ENCODE assay signal across 8 mouse cellular contexts in the genomic region with DNA sequence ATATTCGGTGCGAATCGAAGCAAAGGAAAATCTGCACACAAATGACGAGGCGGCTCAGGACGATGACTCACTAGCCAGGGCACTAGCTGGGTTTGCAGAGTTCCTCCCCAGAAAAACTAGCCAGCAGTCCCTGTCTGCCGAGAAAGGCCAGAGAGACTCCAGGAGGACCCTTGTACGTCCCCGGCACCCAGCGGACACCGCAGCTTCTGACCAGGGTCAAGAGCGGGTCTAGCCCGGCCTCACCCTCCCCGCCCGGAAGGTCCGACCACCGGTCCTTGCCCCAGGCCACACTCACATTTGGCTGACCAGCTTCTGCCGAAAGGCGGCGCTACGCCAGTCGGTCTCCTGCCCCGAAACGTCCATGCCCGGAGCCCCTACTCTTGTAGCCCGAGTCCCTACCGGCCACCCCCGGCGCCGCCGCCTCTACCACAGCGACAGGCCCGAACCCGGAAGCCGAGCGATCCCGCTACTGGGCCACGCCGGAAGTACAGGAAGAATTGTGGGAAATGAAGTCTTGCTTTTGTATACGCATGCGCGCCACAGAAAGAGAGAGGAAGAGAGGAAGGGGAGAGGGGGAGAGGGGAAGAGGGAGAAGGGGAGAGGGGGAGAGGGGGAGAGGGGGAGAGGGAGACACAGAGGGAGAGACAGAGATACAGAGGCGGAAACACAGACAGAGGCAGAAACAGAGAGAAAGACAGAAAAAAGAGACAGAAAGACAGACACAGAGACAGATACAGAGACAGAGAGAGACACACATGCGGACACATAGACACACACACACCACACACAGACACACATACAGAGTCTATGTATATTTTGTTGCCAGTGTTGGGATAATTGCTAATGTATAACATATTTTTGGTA. TPM values are rescaled to one million over a fixed set of nuclear protein-coding genes. Genes with fewer than 3 reads are reported as not detected.
DNase-seq lines count a peak whose midpoint lies in the region; ATAC-seq and TF ChIP-seq lines count a peak whose summit lies in the region.

No protein-coding gene starts in this region.

- peak overlapping the region; percentile 82 for H3K9ac ChIP-seq in ES-E14 (ENCODE audit: insufficient read depth, low read depth, low read length, poor library complexity, severe bottlenecking)
- peak overlapping the region; percentile 84 for H3K9ac ChIP-seq in forebrain, embryonic 16.5 days (replicated peaks; ENCODE audit: low read depth, low read length)
- H3K9ac ChIP-seq in lung, embryonic 15.5 days, result peak overlapping the region; percentile 90

- H3K4me3 ChIP-seq in ES-E14 (ENCODE audit: insufficient read depth in 1 of 2, low read depth in 1 of 2, low read length in 2 of 2, poor library complexity in 1 of 2, severe bottlenecking in 1 of 2), result peak overlapping the region; percentile 76 to 87
- peak overlapping the region; percentile 76 for H3K4me3 ChIP-seq in forebrain, embryonic 16.5 days (replicated peaks; ENCODE audit: low read length)
- peak overlapping the region; percentile 92 for H3K4me3 ChIP-seq in lung, embryonic 15.5 days

- 0 out of 2 replicates have a peak overlapping the region, but pooled peaks have one; percentile 15 for H3K27ac ChIP-seq in ES-E14 (ENCODE audit: insufficient read depth, low read depth, low read length, poor library complexity, severe bottlenecking)
- peak overlapping the region; percentile 33; the same call in 1 of the 2 replicates for H3K27ac ChIP-seq in forebrain, embryonic 16.5 days (ENCODE audit: low read length)
- peak overlapping the region; percentile 84 for H3K27ac ChIP-seq in lung, embryonic 15.5 days

- DNase-seq in ES-E14 (ENCODE audit: low read depth, low spot score), result peak; percentile 78
- DNase-seq in cerebellum, adult 11-12 months, result peak; percentile 90
- DNase-seq in heart, postnatal 4 days, result peak; percentile 93
- peak; percentile 87 to 88 for DNase-seq in layer of hippocampus, adult 8-10 months (ENCODE audit: low spot score in 2 of 2)
- peak; percentile 82 for DNase-seq in ovary, adult 18-20 months (ENCODE audit: low spot score)
- DNase-seq in thymus, postnatal 0 days (ENCODE audit: low spot score), result peak; percentile 92

- no peaks in the 10 kb centered on the region for H3K27me3 ChIP-seq in forebrain, embryonic 16.5 days (replicated peaks; ENCODE audit: control insufficient read depth, insufficient read depth, low read length)
- no peaks in the 10 kb centered on the region for H3K27me3 ChIP-seq in lung, embryonic 15.5 days

- in situ Hi-C loops in ES-E14 (cut with MboI; ENCODE audit: low sequenced_read_pairs in 2 of 2, unreplicated experiment in 2 of 2), result no loop called here

- 1% methylated on average over 44 of the region's 44 CpGs for WGBS in forebrain, embryonic 16.5 days
- 1% methylated on average over 43 of the region's 44 CpGs for WGBS in lung, embryonic 15.5 days

- ATAC-seq in forebrain, embryonic 16.5 days, result peak; percentile 95
- ATAC-seq in lung, embryonic 15.5 days (ENCODE audit: borderline replicate concordance, extremely low read depth, low FRiP score, low TSS enrichment), result peak; percentile 89

- peaks cover 2 to 8% of the 10 kb centered on the region in 2 experiments; a peak in 2 of 4 replicates for H3K4me1 ChIP-seq in ES-E14 (ENCODE audit: control insufficient read depth in 2 of 2, insufficient read depth in 2 of 2, low read length in 2 of 2, poor library complexity in 1 of 2)
- peaks cover 16% of the 10 kb centered on the region for H3K4me1 ChIP-seq in forebrain, embryonic 16.5 days (replicated peaks; ENCODE audit: control insufficient read depth, insufficient read depth, low read length)
- peaks cover 20% of the 10 kb centered on the region for H3K4me1 ChIP-seq in lung, embryonic 15.5 days

- no peaks in the 10 kb centered on the region for H3K9me3 ChIP-seq in ES-E14 (ENCODE audit: control insufficient read depth, insufficient read depth, low read depth, low read length)
- H3K9me3 ChIP-seq in forebrain, embryonic 16.5 days (ENCODE audit: control insufficient read depth, low read length), result no peaks in the 10 kb centered on the region
- no peaks in the 10 kb centered on the region for H3K9me3 ChIP-seq in lung, embryonic 15.5 days

- peak overlapping the region; percentile 96 for H3K4me2 ChIP-seq in forebrain, embryonic 16.5 days (ENCODE audit: low read length)
- H3K4me2 ChIP-seq in lung, embryonic 15.5 days, result peak overlapping the region; percentile 92

- no peaks in the 10 kb centered on the region for H3K36me3 ChIP-seq in ES-E14 (ENCODE audit: control insufficient read depth, insufficient read depth, low read length, poor library complexity, severe bottlenecking)
- H3K36me3 ChIP-seq in forebrain, embryonic 16.5 days (ENCODE audit: control insufficient read depth, insufficient read depth), result no peaks in the 10 kb centered on the region
- H3K36me3 ChIP-seq in lung, embryonic 15.5 days, result no peaks in the 10 kb centered on the region

TF ChIP-seq in ES-E14, 5 proteins besides CTCF, POLR2A, EP300 and RAD21:
- TF ChIP-seq ZNF384 (IDR thresholded peaks at IDR 0.05; ENCODE audit: low read depth, low read length), result no peak
- peak; percentile 78 for TF ChIP-seq HCFC1 (IDR thresholded peaks at IDR 0.05; ENCODE audit: borderline replicate concordance, insufficient read depth, low read length)
TF ChIP-seq in ES-E14: peak in this region for 1.

RNA-seq across cellular contexts. Expression of gene Med15, which starts 10.0 kb away (rescaled TPM):
- total RNA-seq in ES-E14 (2012; rRNA removed), result 32.7 and 36.6 TPM in 2 replicates
- polyA plus RNA-seq in forebrain, embryonic 16.5 days (2015; fragmentation: Nextera tagmentation; extraction: Ambion mirVana), result 41.9 and 50.1 TPM in 2 replicates
- total RNA-seq in heart, postnatal 4 days (2021), result 10 to 100 TPM; 40.4 to 44.4 TPM
- 10 to 100 TPM; 72.6 to 84.6 (median 78.3) TPM for total RNA-seq in layer of hippocampus, adult 8-10 months (2022)
- polyA plus RNA-seq in lung, embryonic 15.5 days (2015; fragmentation: Nextera tagmentation; extraction: Ambion mirVana), result 37.2 and 41.7 TPM in 2 replicates
- polyA plus RNA-seq in thymus, postnatal 0 days (2015; fragmentation: Nextera tagmentation; extraction: Ambion mirVana), result 31.6 and 36.9 TPM in 2 replicates

RNA-seq across cellular contexts. Expression of gene Klhl22, which starts 36.7 kb away (rescaled TPM):
- total RNA-seq in ES-E14 (2012; rRNA removed), result 48.5 and 64.7 TPM in 2 replicates
- polyA plus RNA-seq in forebrain, embryonic 16.5 days (2015; fragmentation: Nextera tagmentation; extraction: Ambion mirVana), result 76.1 and 89.5 TPM in 2 replicates
- 10 to 100 TPM; 24.6 to 25.1 TPM for total RNA-seq in heart, postnatal 4 days (2021)
- 100 to 1,000 TPM in 2 of 4 experiments, 10 to 100 TPM in 2; 95.8 to 105 (median 101) TPM for total RNA-seq in layer of hippocampus, adult 8-10 months (2022)
- 61.2 and 66.0 TPM in 2 replicates for polyA plus RNA-seq in lung, embryonic 15.5 days (2015; fragmentation: Nextera tagmentation; extraction: Ambion mirVana)
- 27.6 and 30.2 TPM in 2 replicates for polyA plus RNA-seq in thymus, postnatal 0 days (2015; fragmentation: Nextera tagmentation; extraction: Ambion mirVana)

Comparison
In these comparisons a context has a peak if more than half of its experiments do, and no peak if none do; other contexts are left out.
1. Peak in every context shown above with its lines: DNase-seq, ATAC-seq, H3K4me3 ChIP-seq and H3K27ac ChIP-seq.
2. H3K27ac ChIP-seq: peak in every context shown above with its lines; median percentile 84 in lung, embryonic 15.5 days; 33 in forebrain, embryonic 16.5 days; 15 in ES-E14.